In genomic region chr7:24391077-24391476, GRCm38 (mm10) we compare ENCODE assay signal across 9 mouse cellular contexts. TPM values are rescaled to one million over a fixed set of nuclear protein-coding genes. Genes with fewer than 3 reads are reported as not detected.
DNase-seq lines count a peak whose midpoint lies in the region; ATAC-seq and TF ChIP-seq lines count a peak whose summit lies in the region.
"Had no signal": no experiment of that assay in that cellular context is flagged by ENCODE, and none has a peak within 500 bp of the region (broad histone marks: within the 10 kb centered on the region; RNA-seq: fewer than 3 reads in every experiment).

No protein-coding gene starts in this region.

- ATAC-seq in hindbrain, embryonic 11.5 days (ENCODE audit: low FRiP score) = peak; percentile 81
- ATAC-seq in hindbrain, embryonic 14.5 days (ENCODE audit: low FRiP score) = peak; percentile 77
- peak; percentile 94 for ATAC-seq in neural tube, embryonic 11.5 days (ENCODE audit: insufficient read depth, low FRiP score, low TSS enrichment)

- H3K27me3 ChIP-seq in hindbrain, embryonic 11.5 days (ENCODE audit: control insufficient read depth, insufficient read depth, low read length) = no peaks in the 10 kb centered on the region
- no peaks in the 10 kb centered on the region for H3K27me3 ChIP-seq in hindbrain, embryonic 10.5 days (ENCODE audit: insufficient read depth, poor library complexity, severe bottlenecking)
- H3K27me3 ChIP-seq in hindbrain, embryonic 14.5 days (ENCODE audit: control insufficient read depth, insufficient read depth, low read length) = no peaks in the 10 kb centered on the region
- no peaks in the 10 kb centered on the region for H3K27me3 ChIP-seq in neural tube, embryonic 11.5 days (ENCODE audit: control insufficient read depth, insufficient read depth, low read length)

- no peak for TF ChIP-seq CTCF in brain, embryonic 14.5 days (IDR thresholded peaks at IDR 0.05; ENCODE audit: borderline replicate concordance, extremely low read depth, insufficient read depth, insufficient read length)

- intact Hi-C loops in heart, postnatal 25 days (cut with DNase I) = no loop called here

- no peak overlapping the region for H3K4me2 ChIP-seq in hindbrain, embryonic 11.5 days (replicated peaks; ENCODE audit: low read depth, low read length)
- H3K4me2 ChIP-seq in hindbrain, embryonic 14.5 days (replicated peaks) = peak overlapping the region; percentile 31
- peak overlapping the region; percentile 36 for H3K4me2 ChIP-seq in neural tube, embryonic 11.5 days (ENCODE audit: low read depth)

- WGBS in hindbrain, embryonic 11.5 days = 31% methylated on average over 5 of the region's 5 CpGs
- 47% methylated on average over 5 of the region's 5 CpGs for WGBS in hindbrain, embryonic 10.5 days
- 21% methylated on average over 5 of the region's 5 CpGs for WGBS in hindbrain, embryonic 14.5 days
- WGBS in neural tube, embryonic 11.5 days = 3% methylated on average over 5 of the region's 5 CpGs

- H3K27ac ChIP-seq in hindbrain, embryonic 11.5 days (ENCODE audit: low read depth, low read length) = peak overlapping the region; percentile 51
- no peak overlapping the region for H3K27ac ChIP-seq in hindbrain, embryonic 10.5 days
- H3K27ac ChIP-seq in hindbrain, embryonic 14.5 days = peak overlapping the region; percentile 68
- peak overlapping the region; percentile 78 for H3K27ac ChIP-seq in neural tube, embryonic 11.5 days (ENCODE audit: low read depth, low read length)

- peak; percentile 51 for DNase-seq in hindbrain, embryonic 11.5 days (ENCODE audit: low spot score)
- no peak for DNase-seq in hindbrain, embryonic 10.5 days (ENCODE audit: low spot score)
- DNase-seq in brain, embryonic 14.5 days (ENCODE audit: low read depth) = peak; percentile 12
- DNase-seq in hindbrain, embryonic 14.5 days (ENCODE audit: low spot score) = peak; percentile 48
- DNase-seq in neural tube, embryonic 11.5 days (ENCODE audit: low spot score) = peak; percentile 74
- no peak for DNase-seq in heart, postnatal 25 days (ENCODE audit: low spot score)
- DNase-seq in Muller cell, postnatal 12 days (ENCODE audit: inconsistent ontology term) = no peak
- no peak for DNase-seq in thymus, postnatal 25 days

- H3K36me3 ChIP-seq in hindbrain, embryonic 11.5 days (ENCODE audit: control insufficient read depth, insufficient read depth, low read length) = no peaks in the 10 kb centered on the region
- H3K36me3 ChIP-seq in hindbrain, embryonic 10.5 days = no peaks in the 10 kb centered on the region
- no peaks in the 10 kb centered on the region for H3K36me3 ChIP-seq in hindbrain, embryonic 14.5 days (replicated peaks; ENCODE audit: control insufficient read depth, insufficient read depth)
- H3K36me3 ChIP-seq in neural tube, embryonic 11.5 days (ENCODE audit: control insufficient read depth, insufficient read depth, low read length) = no peaks in the 10 kb centered on the region

- TF ChIP-seq POLR2A in brain, embryonic 14.5 days (IDR thresholded peaks at IDR 0.05; ENCODE audit: borderline replicate concordance, extremely low read depth, insufficient read depth, insufficient read length, poor library complexity, severe bottlenecking) = no peak

- H3K4me3 ChIP-seq in hindbrain, embryonic 11.5 days (ENCODE audit: low read depth, low read length) = no peak overlapping the region
- H3K4me3 ChIP-seq in hindbrain, embryonic 10.5 days = no peak overlapping the region
- H3K4me3 ChIP-seq in hindbrain, embryonic 14.5 days (replicated peaks; ENCODE audit: low read length) = no peak overlapping the region
- peak overlapping the region; percentile 16; the same call in 1 of the 2 replicates for H3K4me3 ChIP-seq in neural tube, embryonic 11.5 days (ENCODE audit: low read depth, low read length)

- no peaks in the 10 kb centered on the region for H3K9me3 ChIP-seq in hindbrain, embryonic 11.5 days (ENCODE audit: control insufficient read depth, low read length)
- no peaks in the 10 kb centered on the region for H3K9me3 ChIP-seq in hindbrain, embryonic 10.5 days
- H3K9me3 ChIP-seq in hindbrain, embryonic 14.5 days (ENCODE audit: control insufficient read depth, low read length) = no peaks in the 10 kb centered on the region
- H3K9me3 ChIP-seq in neural tube, embryonic 11.5 days (ENCODE audit: control insufficient read depth, low read length) = no peaks in the 10 kb centered on the region

- no peak overlapping the region for H3K9ac ChIP-seq in hindbrain, embryonic 11.5 days (ENCODE audit: low read depth, low read length)
- H3K9ac ChIP-seq in hindbrain, embryonic 14.5 days = peak overlapping the region; percentile 9; the same call in 1 of the 2 replicates
- peak overlapping the region; percentile 3 for H3K9ac ChIP-seq in neural tube, embryonic 11.5 days (ENCODE audit: low read length)

- H3K4me1 ChIP-seq in hindbrain, embryonic 11.5 days (replicated peaks; ENCODE audit: control insufficient read depth, insufficient read depth, low read length) = no peaks in the 10 kb centered on the region; the same call in 1 of the 2 replicates
- H3K4me1 ChIP-seq in hindbrain, embryonic 10.5 days (replicated peaks) = peaks cover 13% of the 10 kb centered on the region; the same call in 1 of the 2 replicates
- no peaks in the 10 kb centered on the region for H3K4me1 ChIP-seq in hindbrain, embryonic 14.5 days (replicated peaks; ENCODE audit: control insufficient read depth, insufficient read depth, low read length)
- H3K4me1 ChIP-seq in neural tube, embryonic 11.5 days (ENCODE audit: control insufficient read depth, insufficient read depth, low read length) = peaks cover 6% of the 10 kb centered on the region; the same call in 1 of the 2 replicates

RNA-seq across cellular contexts. Expression of gene Smg9, which starts 8.3 kb away (rescaled TPM):
- polyA plus RNA-seq in hindbrain, embryonic 11.5 days (2014; fragmentation: Nextera tagmentation; extraction: Ambion mirVana) = 18.4 and 21.3 TPM in 2 replicates
- polyA plus RNA-seq in hindbrain, embryonic 10.5 days (2016; fragmentation: Nextera tagmentation; extraction: Ambion mirVana) = 27.4 and 32.7 TPM in 2 replicates
- 66.2 and 69.6 TPM in 2 replicates for polyA plus RNA-seq in brain, embryonic 14.5 days (2012; rRNA removed)
- polyA plus RNA-seq in hindbrain, embryonic 14.5 days (2014; fragmentation: Nextera tagmentation; extraction: Ambion mirVana) = 30.1 and 30.3 TPM in 2 replicates
- polyA plus RNA-seq in neural tube, embryonic 11.5 days (2014; fragmentation: Nextera tagmentation; extraction: Ambion mirVana) = 21.8 and 27.3 TPM in 2 replicates
- 1 to 10 TPM; 7.6 TPM for total RNA-seq in heart, postnatal 25 days (2021)

RNA-seq across cellular contexts. Expression of gene Kcnn4, which starts 21.0 kb away (rescaled TPM):
- polyA plus RNA-seq in hindbrain, embryonic 11.5 days (2014; fragmentation: Nextera tagmentation; extraction: Ambion mirVana) = 2.4 and 3.5 TPM in 2 replicates
- polyA plus RNA-seq in hindbrain, embryonic 10.5 days (2016; fragmentation: Nextera tagmentation; extraction: Ambion mirVana) = 3.9 and 4.2 TPM in 2 replicates
- 0.76 and 1.4 TPM in 2 replicates for polyA plus RNA-seq in brain, embryonic 14.5 days (2012; rRNA removed)
- 1.7 and 2.8 TPM in 2 replicates for polyA plus RNA-seq in hindbrain, embryonic 14.5 days (2014; fragmentation: Nextera tagmentation; extraction: Ambion mirVana)
- 2.4 and 3.8 TPM in 2 replicates for polyA plus RNA-seq in neural tube, embryonic 11.5 days (2014; fragmentation: Nextera tagmentation; extraction: Ambion mirVana)
- under 1 TPM; 0.70 to 0.81 TPM for total RNA-seq in heart, postnatal 25 days (2021)

RNA-seq across cellular contexts. Expression of gene Lypd5, which starts 42.1 kb away (rescaled TPM):
- polyA plus RNA-seq in hindbrain, embryonic 11.5 days (2014; fragmentation: Nextera tagmentation; extraction: Ambion mirVana) = not detected in 2 replicates
- not detected in 2 replicates for polyA plus RNA-seq in hindbrain, embryonic 10.5 days (2016; fragmentation: Nextera tagmentation; extraction: Ambion mirVana)
- polyA plus RNA-seq in brain, embryonic 14.5 days (2012; rRNA removed) = 0.07 and 0.11 TPM in 2 replicates
- not detected in 2 replicates for polyA plus RNA-seq in hindbrain, embryonic 14.5 days (2014; fragmentation: Nextera tagmentation; extraction: Ambion mirVana)
- not detected in 2 replicates for polyA plus RNA-seq in neural tube, embryonic 11.5 days (2014; fragmentation: Nextera tagmentation; extraction: Ambion mirVana)
- total RNA-seq in heart, postnatal 25 days (2021) = not detected
- total RNA-seq: gastrocnemius, adult 8-10 months had no signal

RNA-seq across cellular contexts. Expression of gene Tescl, which starts 57.3 kb away (rescaled TPM):
- polyA plus RNA-seq in hindbrain, embryonic 11.5 days (2014; fragmentation: Nextera tagmentation; extraction: Ambion mirVana) = not detected in 2 replicates
- 0.25 TPM in 1 of 2 replicates, not detected in the other for polyA plus RNA-seq in hindbrain, embryonic 10.5 days (2016; fragmentation: Nextera tagmentation; extraction: Ambion mirVana)
- 0.19 and 0.23 TPM in 2 replicates for polyA plus RNA-seq in brain, embryonic 14.5 days (2012; rRNA removed)
- 0.31 TPM in 1 of 2 replicates, not detected in the other for polyA plus RNA-seq in hindbrain, embryonic 14.5 days (2014; fragmentation: Nextera tagmentation; extraction: Ambion mirVana)
- not detected in 2 replicates for polyA plus RNA-seq in neural tube, embryonic 11.5 days (2014; fragmentation: Nextera tagmentation; extraction: Ambion mirVana)
- not detected for total RNA-seq in heart, postnatal 25 days (2021)
- total RNA-seq: gastrocnemius, adult 8-10 months had no signal

Comparison
In these comparisons a context has a peak if more than half of its experiments do, and no peak if none do; other contexts are left out.
1. DNase-seq: peak in hindbrain, embryonic 11.5 days (single experiment), brain, embryonic 14.5 days (single experiment), hindbrain, embryonic 14.5 days (single experiment) and neural tube, embryonic 11.5 days (single experiment); none in hindbrain, embryonic 10.5 days (single experiment), heart, postnatal 25 days (single experiment), Muller cell, postnatal 12 days (single experiment) and thymus, postnatal 25 days (single experiment).
2. Peak in every context shown above with its lines, with median percentiles within 50 percentile points of each other: ATAC-seq.